Mouse (Mus musculus): ENCODE results near the gene Klrb1b. TPM values are rescaled to one million over a fixed set of nuclear protein-coding genes. Genes with fewer than 3 reads are reported as not detected.
"Not testable (repeated sequence)": the region's sequence is repeated elsewhere in the genome, so short reads cannot be mapped to it uniquely, and the experiment has no call there.

Gene Klrb1b
- polyA plus RNA-seq, 1 experiment: 0.25 TPM

GRCm38 (mm10) chr6:128799144-128799895, 26.8 kb downstream of the Klrb1b start:
- WGBS: under 1% methylated on average over 49 of the region's 49 CpGs
- peak overlapping the region; percentile 80 for H3K27ac ChIP-seq (ENCODE audit: insufficient read depth, low read depth, low read length)
- TF ChIP-seq CTCF (IDR thresholded peaks at IDR 0.05; ENCODE audit: extremely low read depth, insufficient read length, insufficient replicate concordance, low read depth, low read length): peak; percentile 77

GRCm38 (mm10) chr6:128798772-128799143, 27.4 kb downstream of the Klrb1b start:
- H3K36me3 ChIP-seq (ENCODE audit: control insufficient read depth, insufficient read depth, low read length); H3K27me3 ChIP-seq (ENCODE audit: control insufficient read depth, insufficient read depth, low read length); H3K4me1 ChIP-seq (ENCODE audit: control insufficient read depth, insufficient read depth, insufficient read length, low read length): not testable (repeated sequence)
- under 1% methylated on average over 20 of the region's 20 CpGs for WGBS
- Histone ChIP-seq H3K4me3 (ENCODE audit: low read depth, low read length) (peak overlapping the region; percentile 74), H3K27ac (ENCODE audit: insufficient read depth, low read depth, low read length) (peak overlapping the region; percentile 80)

More at GRCm38 (mm10) chr6:128799144-128799895, 26.8 kb downstream of the Klrb1b start:
- H3K4me1 ChIP-seq (ENCODE audit: control insufficient read depth, insufficient read depth, insufficient read length, low read length); H3K27me3 ChIP-seq (ENCODE audit: control insufficient read depth, insufficient read depth, low read length); H3K36me3 ChIP-seq (ENCODE audit: control insufficient read depth, insufficient read depth, low read length): not testable (repeated sequence)
- peak overlapping the region; percentile 74 for H3K4me3 ChIP-seq (ENCODE audit: low read depth, low read length)

- Histone ChIP-seq H3K4me3 (ENCODE audit: low read depth, low read length) (peak overlapping the region; percentile 33), H3K27me3 (ENCODE audit: control insufficient read depth, insufficient read depth, low read length) (no peaks in the 10 kb centered on the region), H3K36me3 (ENCODE audit: control insufficient read depth, insufficient read depth, low read length) (no peaks in the 10 kb centered on the region), H3K4me1 (ENCODE audit: control insufficient read depth, insufficient read depth, insufficient read length, low read length) (peaks cover 7% of the 10 kb centered on the region), H3K27ac (ENCODE audit: insufficient read depth, low read depth, low read length) (no peak overlapping the region)
- WGBS: 29% methylated on average over 15 of the region's 15 CpGs
- TF ChIP-seq POLR2A (IDR thresholded peaks at IDR 0.05; ENCODE audit: low read depth, low read length) (no peak), CTCF (IDR thresholded peaks at IDR 0.05; ENCODE audit: extremely low read depth, insufficient read length, insufficient replicate concordance, low read depth, low read length) (no peak)
Measured at GRCm38 (mm10) chr6:128797936-128798771, 28.0 kb downstream of the Klrb1b start.

GRCm38 (mm10) chr6:128797185-128797905, 28.8 kb downstream of the Klrb1b start:
- 79% methylated on average over 12 of the region's 12 CpGs for WGBS
- Histone ChIP-seq H3K27ac (ENCODE audit: insufficient read depth, low read depth, low read length) (no peak overlapping the region), H3K4me3 (ENCODE audit: low read depth, low read length) (no peak overlapping the region)

GRCm38 (mm10) chr6:128796321-128796955, 29.7 kb downstream of the Klrb1b start:
- H3K27ac ChIP-seq (ENCODE audit: insufficient read depth, low read depth, low read length): peak overlapping the region; percentile 8; the same call in 1 of the 2 replicates
- WGBS: 73% methylated on average over 8 of the region's 8 CpGs
- no peak overlapping the region for H3K4me3 ChIP-seq (ENCODE audit: low read depth, low read length)
- peaks cover 4% of the 10 kb centered on the region for H3K4me1 ChIP-seq (ENCODE audit: control insufficient read depth, insufficient read depth, insufficient read length, low read length)
- no peaks in the 10 kb centered on the region for H3K36me3 ChIP-seq (ENCODE audit: control insufficient read depth, insufficient read depth, low read length)
- no peak for TF ChIP-seq POLR2A (IDR thresholded peaks at IDR 0.05; ENCODE audit: low read depth, low read length)
- TF ChIP-seq CTCF (IDR thresholded peaks at IDR 0.05; ENCODE audit: extremely low read depth, insufficient read length, insufficient replicate concordance, low read depth, low read length): no peak
- H3K27me3 ChIP-seq (ENCODE audit: control insufficient read depth, insufficient read depth, low read length): no peaks in the 10 kb centered on the region

More at GRCm38 (mm10) chr6:128797185-128797905, 28.8 kb downstream of the Klrb1b start:
- no peaks in the 10 kb centered on the region for H3K27me3 ChIP-seq (ENCODE audit: control insufficient read depth, insufficient read depth, low read length)
- TF ChIP-seq CTCF (IDR thresholded peaks at IDR 0.05; ENCODE audit: extremely low read depth, insufficient read length, insufficient replicate concordance, low read depth, low read length) (no peak), POLR2A (IDR thresholded peaks at IDR 0.05; ENCODE audit: low read depth, low read length) (no peak)
- no peaks in the 10 kb centered on the region for H3K36me3 ChIP-seq (ENCODE audit: control insufficient read depth, insufficient read depth, low read length)
- H3K4me1 ChIP-seq (ENCODE audit: control insufficient read depth, insufficient read depth, insufficient read length, low read length): peaks cover 4% of the 10 kb centered on the region

GRCm38 (mm10) chr6:128793734-128794133, 32.4 kb downstream of the Klrb1b start:
- Histone ChIP-seq H3K36me3 (ENCODE audit: control insufficient read depth, insufficient read depth, low read length) (no peaks in the 10 kb centered on the region), H3K4me3 (ENCODE audit: low read depth, low read length) (no peak overlapping the region), H3K4me1 (ENCODE audit: control insufficient read depth, insufficient read depth, insufficient read length, low read length) (peaks cover 4% of the 10 kb centered on the region; the same call in 1 of the 2 replicates), H3K27me3 (ENCODE audit: control insufficient read depth, insufficient read depth, low read length) (no peaks in the 10 kb centered on the region), H3K27ac (ENCODE audit: insufficient read depth, low read depth, low read length) (no peak overlapping the region)
- WGBS: 32% methylated on average over 6 of the region's 6 CpGs
- no peak for TF ChIP-seq CTCF (IDR thresholded peaks at IDR 0.05; ENCODE audit: extremely low read depth, insufficient read length, insufficient replicate concordance, low read depth, low read length)
- no peak for TF ChIP-seq POLR2A (IDR thresholded peaks at IDR 0.05; ENCODE audit: low read depth, low read length)

- WGBS: 85% methylated on average over 4 of the region's 4 CpGs
- not testable (repeated sequence) for H3K36me3 ChIP-seq (ENCODE audit: control insufficient read depth, insufficient read depth, low read length); H3K27me3 ChIP-seq (ENCODE audit: control insufficient read depth, insufficient read depth, low read length); H3K4me3 ChIP-seq (ENCODE audit: low read depth, low read length); H3K27ac ChIP-seq (ENCODE audit: insufficient read depth, low read depth, low read length); H3K4me1 ChIP-seq (ENCODE audit: control insufficient read depth, insufficient read depth, insufficient read length, low read length)
Measured at GRCm38 (mm10) chr6:128790491-128790994, 35.6 kb downstream of the Klrb1b start.
